Mouse (Mus musculus): ENCODE data around the gene Zfp773.
A peak's percentile ranks its signal among the peaks of the same experiment; 100 is the strongest.

The Zfp773 gene

GRCm38 (mm10) chr7:7136379-7136866 lies at the start of gene Zfp773:
TSS of gene Zfp773 (minus strand) at chr7:7136755.
- DNase-seq (ENCODE audit: extremely low read depth, low read depth), result no peak

- no peak for DNase-seq (ENCODE audit: extremely low read depth, low read depth)
Measured at GRCm38 (mm10) chr7:7185897-7186296, 49.3 kb upstream of the Zfp773 start.

GRCm38 (mm10) chr7:7171227-7172147 lies 34.9 kb upstream of the Zfp773 start, which contains the start of gene Zfp418:
TSS of gene Zfp418 (plus strand) at chr7:7171330.
- DNase-seq (ENCODE audit: extremely low read depth, low read depth), result peak; percentile 37

DNA sequence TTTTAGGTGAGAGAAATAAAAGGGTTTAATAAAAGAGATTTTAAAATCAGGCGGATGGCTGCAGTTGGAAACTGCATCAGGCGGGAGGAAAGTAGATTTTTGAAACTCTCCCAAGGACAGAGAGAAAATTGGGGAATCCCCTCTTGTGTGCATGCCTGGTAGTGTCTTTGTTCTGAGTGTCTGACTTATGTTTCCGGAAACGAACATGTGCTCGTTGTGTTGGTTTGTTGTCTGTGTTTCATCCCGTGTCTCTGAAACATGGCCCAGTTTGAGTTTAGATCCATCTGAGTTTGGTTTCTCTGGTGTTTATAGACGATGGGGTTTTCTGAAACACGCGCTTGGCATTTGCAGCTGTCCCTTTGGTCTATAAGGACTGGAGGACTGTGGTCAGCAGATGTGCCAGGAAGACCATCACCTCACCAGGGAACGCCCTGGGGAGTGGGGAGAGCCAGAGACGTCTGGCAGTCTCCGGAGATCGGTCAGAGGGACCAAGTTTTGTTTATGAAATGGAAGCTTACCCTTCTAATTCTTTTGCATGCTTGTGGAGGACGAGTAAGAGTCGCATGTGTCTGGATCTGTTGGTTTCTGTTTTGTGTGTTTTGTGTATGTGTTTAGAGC lies 9.5 kb upstream of the Zfp773 start:
- no peak for DNase-seq (ENCODE audit: extremely low read depth, low read depth)

GRCm38 (mm10) chr7:7144215-7144614 lies 7.7 kb upstream of the Zfp773 start:
- DNase-seq (ENCODE audit: extremely low read depth, low read depth), result no peak

GRCm38 (mm10) chr7:7132751-7133150 lies 3.8 kb downstream of the Zfp773 start:
- DNase-seq (ENCODE audit: extremely low read depth, low read depth), result no peak

GRCm38 (mm10) chr7:7130491-7131124 lies 5.9 kb downstream of the Zfp773 start:
- peak; percentile 40 for DNase-seq (ENCODE audit: extremely low read depth, low read depth)

DNA sequence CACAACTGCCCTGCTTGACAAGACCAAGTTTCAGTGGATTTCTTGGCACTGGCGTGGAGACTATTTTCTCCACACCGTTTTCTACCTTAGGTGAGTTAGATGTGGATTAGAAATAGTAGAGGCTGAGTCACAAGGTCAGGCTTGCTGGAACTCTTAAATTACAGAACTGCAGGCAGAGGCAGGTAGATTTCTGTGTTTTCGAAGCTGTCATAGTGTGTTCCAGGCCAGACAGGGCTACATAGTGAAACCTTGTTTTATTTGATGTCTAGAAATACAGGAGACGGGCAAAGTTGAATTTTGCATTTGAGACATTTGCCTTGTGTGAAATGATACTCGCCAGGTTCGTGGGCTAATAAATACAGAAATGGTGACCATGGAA lies 15.0 kb downstream of the Zfp773 start:
- no peak for DNase-seq (ENCODE audit: extremely low read depth, low read depth)

DNA sequence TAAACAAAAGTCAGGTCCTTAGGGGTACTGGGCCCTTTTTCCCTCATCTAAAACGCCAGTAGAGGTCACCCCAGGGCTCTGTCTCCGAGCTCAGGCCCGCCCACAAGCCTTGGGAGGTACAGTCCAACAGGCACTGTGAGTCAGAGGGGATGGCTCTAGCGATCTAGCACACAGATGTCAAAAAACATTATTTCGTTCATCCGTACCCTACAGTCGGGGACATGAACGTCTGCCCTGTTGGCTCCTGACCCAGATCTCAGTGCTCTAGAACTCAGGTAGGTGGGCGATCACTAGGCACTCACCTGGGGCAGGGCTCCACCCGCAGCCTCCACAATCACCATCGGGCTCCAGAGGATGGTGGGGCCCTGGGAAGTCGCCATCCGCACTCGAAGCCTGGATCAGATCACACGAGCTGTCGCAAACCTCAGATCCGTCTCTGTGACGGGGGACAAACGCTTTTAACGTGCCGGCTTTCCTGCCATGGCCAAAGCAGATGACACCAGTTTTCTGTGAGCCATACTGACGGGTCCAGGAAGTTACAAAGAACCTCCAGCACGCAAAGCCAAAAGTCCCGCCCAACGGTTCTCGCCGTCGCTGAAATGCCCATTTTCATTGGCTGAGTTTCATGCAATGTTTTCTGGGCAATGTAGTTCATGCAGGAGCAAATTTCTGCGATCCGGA lies 15.5 kb downstream of the Zfp773 start, which contains the start of gene Zfp954:
Gene Zfp954 (minus strand): TSS at position 568 of the 681 bp plus-strand sequence.
- DNase-seq (ENCODE audit: extremely low read depth, low read depth), result peak; percentile 85

- DNase-seq (ENCODE audit: extremely low read depth, low read depth), result no peak
Measured at GRCm38 (mm10) chr7:7118441-7118840, 18.1 kb downstream of the Zfp773 start.

DNA sequence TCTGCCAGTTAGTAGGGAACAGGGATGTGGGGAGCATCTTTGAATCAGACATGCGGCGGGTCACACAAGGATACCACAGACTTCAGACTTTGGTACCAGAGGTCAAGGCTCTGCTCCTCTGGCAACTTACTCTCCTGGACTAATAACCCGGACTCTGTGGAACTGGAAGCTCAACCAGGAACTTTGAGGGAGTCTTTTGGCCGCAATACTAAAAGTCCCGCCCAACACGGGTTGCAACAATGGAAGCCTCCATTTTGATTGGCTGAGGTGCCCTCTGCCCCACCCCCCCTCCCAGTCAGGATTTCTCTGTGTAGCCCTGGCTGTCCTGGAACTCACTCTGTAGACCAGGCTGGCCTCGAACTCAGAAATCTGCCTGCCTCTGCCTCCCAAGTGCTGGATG lies 28.1 kb downstream of the Zfp773 start:
- DNase-seq (ENCODE audit: extremely low read depth, low read depth), result no peak

All from MEL-GATA-1-ER (cell line).